Mouse (Mus musculus): ENCODE measurements around the gene Mark1. TPM values are rescaled to one million over a fixed set of nuclear protein-coding genes. Genes with fewer than 3 reads are reported as not detected.

Mark1 gene
- total RNA-seq, 4 experiments from 2014 or later = 73.2 to 89.2 (median 79.5) TPM

DNA sequence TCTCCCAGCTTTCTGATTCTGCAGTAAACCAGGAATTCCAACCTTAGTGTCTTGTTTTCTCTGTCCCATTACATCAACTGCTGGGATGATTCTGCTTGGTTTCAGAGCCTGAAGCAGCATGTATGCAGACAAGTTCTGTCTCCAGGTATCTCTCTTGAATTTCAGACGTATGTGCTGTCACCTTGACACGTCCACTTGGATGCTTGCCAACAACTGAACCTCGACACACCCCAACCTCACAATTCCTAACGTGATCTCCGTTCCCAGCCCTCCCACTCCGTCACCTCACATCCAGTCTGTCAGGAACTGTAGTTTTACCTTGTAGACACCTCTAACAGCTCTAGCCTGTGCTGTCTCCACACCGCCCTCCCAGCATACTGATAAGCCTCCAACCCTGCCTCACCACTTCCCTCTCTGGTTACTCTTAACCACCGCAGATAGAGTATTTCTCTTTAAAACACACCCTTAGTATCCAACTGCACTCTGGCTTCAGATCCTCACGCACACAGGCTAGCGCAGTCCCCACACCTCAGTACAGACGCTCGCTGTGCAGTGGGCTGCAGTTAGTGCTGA lies 36.2 kb downstream of the Mark1 start:
- DNase-seq (ENCODE audit: low spot score in 2 of 2) = no peak

DNA sequence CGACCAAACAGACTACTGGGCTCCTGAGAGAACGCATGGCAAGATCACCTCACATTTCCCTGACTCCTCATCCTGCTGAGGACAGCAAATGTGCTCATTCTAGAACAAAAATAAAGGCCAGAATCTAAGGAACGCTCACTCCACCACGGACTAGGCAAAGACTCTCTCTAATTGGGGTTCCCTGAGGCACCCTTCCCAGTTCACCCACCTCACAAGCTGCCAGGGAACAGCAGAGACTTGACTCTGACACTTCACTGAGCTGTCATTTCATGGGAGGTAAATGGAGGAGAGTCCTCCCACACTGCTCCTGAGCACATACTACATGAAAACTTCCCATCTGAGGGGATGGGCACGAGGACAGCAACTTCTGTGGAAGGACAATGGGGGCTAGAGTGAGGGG lies 37.5 kb downstream of the Mark1 start:
- no peak for DNase-seq (ENCODE audit: low spot score in 2 of 2)

DNA sequence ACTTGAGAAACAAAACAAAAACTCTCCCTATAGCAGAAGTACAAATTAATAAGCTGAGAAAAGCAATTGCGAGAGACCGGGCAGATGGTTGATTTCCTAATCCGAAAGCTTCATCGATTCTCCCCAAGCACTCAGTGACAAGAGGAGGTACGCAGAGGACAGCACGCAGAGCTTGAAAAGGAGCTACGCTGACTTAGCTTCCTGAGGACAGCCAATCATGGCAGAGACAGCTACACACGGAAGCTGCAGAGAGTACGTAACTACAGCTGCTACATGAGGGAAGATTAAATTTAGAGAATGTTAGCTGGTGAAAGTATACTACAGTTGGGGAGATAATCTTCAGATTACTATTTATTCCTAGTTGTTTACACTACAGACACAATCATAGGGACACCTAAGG lies 40.6 kb downstream of the Mark1 start:
- no peak for DNase-seq (ENCODE audit: low spot score in 2 of 2)

DNA sequence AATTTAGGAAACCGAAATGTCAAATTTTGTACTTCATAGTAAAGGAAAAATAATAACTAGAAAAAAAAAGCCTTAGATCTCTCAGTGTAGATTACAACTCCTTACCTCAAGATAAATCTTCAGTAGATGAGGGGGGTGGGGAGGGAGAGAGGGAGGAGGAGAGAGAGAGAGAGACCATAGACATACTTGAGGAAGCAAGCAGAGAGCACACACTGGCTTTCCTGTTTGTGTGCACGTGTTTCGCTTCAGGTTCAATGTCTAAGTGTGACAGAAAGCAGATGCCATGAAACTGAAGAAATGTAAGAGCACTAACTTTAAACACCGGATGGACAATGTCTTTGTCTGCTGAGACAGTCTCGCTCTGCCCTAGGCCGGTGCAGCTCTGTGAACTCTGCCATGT lies 41.0 kb downstream of the Mark1 start:
- no peak for DNase-seq (ENCODE audit: low spot score in 2 of 2)

DNA sequence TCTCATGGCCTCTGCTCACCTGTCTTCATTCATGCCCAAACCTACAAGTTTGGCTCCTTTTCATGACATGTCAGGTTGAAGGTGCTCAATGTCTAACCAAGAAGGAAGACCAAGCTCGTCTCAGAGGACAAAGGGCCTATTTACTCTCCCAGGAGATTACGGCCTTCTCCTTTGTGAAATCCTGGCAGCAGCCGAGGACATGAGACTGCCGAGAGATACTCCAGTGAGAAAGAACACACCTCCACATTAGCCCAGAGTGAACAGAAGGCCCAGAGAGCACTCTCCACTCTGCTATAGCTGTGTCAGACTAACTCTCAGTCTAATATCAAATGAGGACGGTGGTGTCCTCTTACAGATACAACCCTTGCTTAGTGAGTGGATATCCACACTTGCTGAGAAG lies 47.6 kb downstream of the Mark1 start:
- no peak for DNase-seq (ENCODE audit: low spot score in 2 of 2)

DNA sequence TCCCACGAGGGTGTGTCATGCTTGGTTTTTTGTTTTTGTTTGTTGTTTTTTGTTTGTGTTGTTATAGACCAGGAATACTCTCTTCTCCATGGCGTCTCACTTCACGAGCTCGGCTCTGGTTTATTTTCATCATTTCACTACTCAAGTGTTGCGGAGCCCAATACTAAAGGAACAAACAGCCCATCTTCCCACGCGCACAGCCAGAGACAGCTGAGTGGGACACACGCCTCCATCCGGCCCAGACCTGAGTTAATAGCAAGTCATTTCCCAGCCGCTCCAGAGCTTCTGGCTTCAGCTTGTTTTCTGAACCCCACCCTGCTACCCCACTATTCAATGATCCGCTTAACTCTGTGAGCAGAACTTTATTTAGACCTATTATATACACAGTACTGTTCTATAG lies 48.3 kb downstream of the Mark1 start:
- DNase-seq (ENCODE audit: low spot score in 2 of 2) = peak in 1 of 2 experiments; percentile 46

DNA sequence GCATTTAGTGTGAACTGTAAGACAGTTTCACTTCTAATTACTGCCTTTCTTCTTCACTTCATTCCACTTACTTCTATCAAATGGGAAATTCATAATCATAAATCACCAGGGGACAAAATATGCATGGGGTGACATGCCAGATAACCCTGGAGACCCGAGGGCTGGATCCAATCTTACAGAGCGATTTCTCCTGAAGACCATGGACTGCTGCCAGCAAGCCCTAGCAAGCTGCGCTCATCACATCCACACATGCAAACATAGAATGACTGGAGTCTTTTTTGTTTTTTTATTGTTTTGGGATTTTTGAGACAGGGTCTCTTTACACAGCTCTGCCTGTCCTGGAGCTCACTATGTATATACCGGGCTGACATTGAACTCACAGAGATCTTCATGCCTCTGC lies 61.3 kb downstream of the Mark1 start:
- no peak for DNase-seq (ENCODE audit: low spot score in 2 of 2)

DNA sequence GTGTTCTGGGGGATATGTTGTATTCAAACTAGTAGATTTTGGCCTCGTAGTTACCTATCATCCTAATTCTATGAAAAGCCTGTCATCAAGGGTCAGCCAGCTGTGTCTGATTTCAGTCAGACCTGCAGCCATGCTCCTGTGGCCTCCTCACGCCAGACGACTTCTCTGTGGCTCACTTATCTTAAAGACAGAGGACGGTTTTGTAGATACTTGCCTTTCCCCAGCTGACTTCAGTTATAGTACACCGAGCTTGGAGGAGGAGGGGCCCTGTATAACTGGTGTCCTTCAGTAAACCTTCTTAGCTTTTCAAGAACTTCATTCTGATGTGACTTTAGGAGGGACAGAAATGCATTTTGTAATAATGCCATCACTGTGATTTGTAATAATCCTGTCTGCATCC lies 63.4 kb downstream of the Mark1 start:
- no peak for DNase-seq (ENCODE audit: low spot score in 2 of 2)

DNA sequence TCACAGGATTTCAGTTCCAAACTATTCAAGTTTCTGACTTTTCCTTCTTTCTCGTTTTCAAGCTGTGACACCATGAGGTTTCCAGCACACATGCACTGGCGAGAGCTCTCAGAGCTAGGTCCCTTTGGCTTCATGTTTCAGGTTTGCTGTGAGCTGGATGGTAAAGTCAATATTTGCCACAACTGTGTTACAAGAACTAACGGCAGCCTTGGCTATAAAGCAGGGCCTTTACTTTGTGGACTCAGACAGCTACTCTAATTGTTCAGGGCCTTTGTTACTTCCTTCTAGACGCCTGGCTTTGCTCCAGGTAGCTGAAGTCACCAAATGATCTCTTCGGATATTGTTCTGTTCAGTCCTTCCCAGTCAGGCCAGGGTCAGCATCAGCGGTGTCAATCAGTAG lies 63.9 kb downstream of the Mark1 start:
- DNase-seq (ENCODE audit: low spot score in 2 of 2) = no peak

DNA sequence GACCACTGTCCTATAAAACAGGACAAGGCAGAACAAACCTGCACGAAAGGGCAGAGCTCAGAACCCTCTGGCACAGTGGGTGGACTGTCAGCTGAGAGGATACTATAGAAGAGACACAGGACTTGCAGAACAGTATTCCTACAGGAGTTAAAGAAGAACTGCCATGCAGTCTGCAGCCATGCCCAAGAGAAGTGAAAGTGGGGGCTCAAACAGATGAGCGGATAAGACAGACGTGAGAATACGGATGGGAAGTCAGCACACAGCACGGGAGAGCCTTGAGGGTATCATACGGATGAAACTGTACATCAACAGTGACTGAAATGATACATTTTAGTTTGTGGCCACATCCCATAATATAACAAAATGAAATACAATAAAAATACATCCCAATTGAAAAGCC lies 68.3 kb downstream of the Mark1 start:
- DNase-seq (ENCODE audit: low spot score in 2 of 2) = no peak

DNA sequence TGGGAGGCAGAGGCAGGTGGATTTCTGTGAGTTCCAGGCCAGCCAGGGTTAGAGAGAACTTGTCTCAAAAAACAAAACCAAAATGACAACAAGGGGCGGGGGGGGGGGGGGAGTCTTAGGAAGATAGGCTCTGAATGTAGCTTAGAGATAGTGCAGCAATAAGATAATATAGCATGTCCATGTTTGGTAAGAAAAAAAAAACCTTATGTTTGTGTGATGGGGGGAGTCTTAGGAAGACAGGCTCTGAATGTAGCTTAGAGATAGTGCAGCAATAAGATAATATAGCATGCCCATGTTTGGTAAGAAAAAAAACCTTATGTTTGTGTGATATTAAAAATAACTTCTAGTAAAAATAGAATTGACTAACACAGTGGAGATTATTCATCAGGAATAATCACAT lies 71.0 kb downstream of the Mark1 start:
- no peak for DNase-seq (ENCODE audit: low spot score in 2 of 2)

DNA sequence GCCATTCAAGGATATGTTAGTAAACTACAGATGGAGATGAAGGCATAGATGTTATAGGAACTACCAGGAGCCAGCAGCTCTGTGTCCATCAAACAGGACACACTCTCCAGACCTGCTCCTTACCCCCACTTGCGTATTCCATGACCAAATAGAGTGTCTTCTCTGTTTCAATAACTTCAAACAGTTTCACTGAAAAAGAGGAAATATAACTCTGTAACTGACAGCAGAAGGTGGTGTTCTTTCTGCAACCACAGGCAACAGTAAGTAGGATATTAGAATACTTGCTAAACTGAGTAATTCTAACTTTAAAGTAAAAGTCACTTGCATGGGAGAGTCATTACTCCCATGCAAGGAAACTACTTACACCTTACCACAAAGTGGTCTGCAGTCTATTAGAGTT lies 71.5 kb downstream of the Mark1 start:
- DNase-seq (ENCODE audit: low spot score in 2 of 2) = no peak

DNA sequence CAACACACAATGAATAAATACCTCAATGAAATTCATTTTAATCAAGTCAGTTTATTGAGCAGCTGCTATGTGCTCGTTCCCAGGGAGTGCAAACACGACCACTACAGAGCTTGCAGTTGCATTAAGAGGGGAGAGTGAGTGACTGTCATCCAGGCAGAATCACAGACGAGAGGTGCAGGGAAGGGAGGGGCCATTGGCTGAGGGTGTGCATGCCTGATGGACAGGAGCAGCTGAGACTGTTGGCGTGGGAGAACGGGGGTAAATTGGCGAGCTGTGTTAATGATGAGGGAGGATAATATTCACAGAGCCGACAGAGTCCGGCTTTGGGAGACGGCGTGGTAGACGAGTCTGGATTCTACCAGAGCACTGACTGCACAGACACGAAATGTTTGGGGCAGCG lies 76.5 kb downstream of the Mark1 start:
- DNase-seq (ENCODE audit: low spot score in 2 of 2) = no peak

DNA sequence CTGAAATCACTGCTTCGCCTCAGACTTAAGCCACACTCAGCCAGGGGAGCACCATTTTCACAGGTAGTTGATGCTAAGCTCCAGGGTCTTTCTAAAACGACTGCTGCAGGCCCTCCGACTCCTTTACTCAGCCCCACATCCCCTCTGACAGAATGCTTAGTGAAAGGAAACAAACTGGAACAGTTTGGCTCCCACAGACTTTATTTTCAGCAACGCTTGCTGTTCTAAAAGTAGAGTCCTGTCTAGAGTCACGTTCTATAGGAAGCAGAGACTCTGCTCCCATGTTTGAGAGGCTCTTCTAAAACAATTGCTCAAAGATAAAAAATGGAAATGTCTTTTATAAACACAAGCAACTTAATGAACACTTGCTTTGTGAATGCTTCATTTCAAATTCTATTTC lies 79.3 kb downstream of the Mark1 start:
- DNase-seq (ENCODE audit: low spot score in 2 of 2) = no peak

DNA sequence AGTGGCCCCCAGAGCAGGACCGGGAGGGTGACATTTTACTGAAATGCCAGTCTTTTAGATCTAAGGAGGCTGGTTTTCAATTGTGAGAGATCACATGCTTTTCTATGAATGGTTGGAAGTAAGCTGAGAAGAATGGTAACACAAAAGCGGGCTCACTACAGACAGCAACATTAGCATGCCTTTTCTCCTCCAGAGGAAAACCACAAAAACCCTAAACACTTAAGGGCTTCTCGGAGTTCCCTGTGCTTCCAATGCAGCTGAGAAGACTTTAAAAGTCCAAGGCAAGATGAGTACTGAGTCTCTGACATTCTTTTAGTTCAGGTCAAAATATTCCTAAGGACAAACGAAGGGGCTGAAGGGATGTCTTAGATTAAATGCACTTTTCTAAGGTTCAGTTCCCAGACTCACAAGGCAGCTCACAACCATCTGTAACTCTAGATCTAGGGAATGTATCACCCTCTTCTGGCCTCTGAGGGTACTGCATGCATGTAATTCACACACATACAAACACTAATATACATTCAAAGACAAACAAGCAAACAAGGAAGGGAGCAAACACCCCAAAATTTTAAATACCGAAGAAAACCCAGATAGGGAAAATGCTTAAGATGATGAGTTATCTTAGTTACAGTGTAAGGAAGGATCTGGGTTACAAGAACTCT lies 81.0 kb downstream of the Mark1 start:
- DNase-seq (ENCODE audit: low spot score in 2 of 2) = no peak

DNA sequence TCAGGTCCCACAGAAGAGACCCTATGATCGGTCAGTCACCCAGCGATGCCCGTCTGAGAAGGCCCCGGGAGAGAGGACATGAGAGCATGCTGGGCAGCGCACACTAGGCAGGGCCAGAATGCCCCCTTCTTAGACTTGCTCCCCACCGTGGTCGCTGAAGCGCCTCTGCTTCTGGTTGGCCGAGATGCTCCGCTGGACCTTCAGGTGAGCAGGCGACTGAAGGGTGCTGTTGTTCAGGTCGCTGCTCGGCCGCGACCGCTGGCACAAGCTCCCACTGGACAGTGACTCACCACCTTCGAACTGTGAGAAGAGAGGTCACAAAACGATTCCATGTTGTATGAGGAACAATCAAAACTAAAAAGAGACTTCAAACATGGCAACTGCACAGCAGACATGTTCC lies 87.0 kb downstream of the Mark1 start:
- DNase-seq (ENCODE audit: low spot score in 2 of 2) = no peak

DNA sequence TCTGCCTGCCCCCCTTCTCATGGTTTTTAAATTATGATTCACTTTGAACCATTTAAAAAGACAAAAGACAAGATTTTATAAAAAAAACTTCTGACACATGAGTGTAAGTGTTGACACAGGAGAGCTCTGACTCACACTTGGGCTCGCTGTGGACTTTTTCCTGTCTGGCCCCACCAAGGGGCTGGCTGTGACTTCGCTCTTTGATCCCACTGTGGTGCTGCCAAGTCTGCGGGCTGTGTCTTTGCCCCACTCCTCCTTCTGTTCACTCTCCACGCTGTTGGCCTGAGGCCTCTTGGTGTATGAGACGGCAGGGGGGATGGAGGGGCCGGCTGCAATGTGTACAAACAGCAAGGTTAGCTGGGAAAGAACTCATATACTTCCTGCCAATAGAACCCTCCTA lies 87.5 kb downstream of the Mark1 start:
- DNase-seq (ENCODE audit: low spot score in 2 of 2) = no peak

DNA sequence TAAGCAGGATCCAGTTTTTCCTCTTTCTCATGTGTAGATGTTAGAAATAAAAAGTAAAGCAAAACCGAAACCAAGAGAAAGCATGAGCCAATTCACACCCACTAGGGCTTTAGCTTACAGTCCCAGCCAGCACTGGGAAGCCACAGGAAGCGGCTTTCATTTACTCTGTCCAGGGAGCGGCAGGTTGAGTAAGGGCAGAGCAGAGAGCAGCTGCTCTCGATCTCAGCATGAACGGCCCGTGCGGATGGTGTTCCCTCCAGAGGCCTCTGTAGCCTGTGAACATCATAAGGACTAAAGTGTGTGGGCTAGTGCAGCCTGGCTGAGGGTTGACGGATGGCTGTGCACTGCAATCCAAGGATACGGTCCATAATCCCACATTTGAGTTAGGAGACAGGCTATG lies 90.8 kb downstream of the Mark1 start:
- no peak for DNase-seq (ENCODE audit: low spot score in 2 of 2)

DNA sequence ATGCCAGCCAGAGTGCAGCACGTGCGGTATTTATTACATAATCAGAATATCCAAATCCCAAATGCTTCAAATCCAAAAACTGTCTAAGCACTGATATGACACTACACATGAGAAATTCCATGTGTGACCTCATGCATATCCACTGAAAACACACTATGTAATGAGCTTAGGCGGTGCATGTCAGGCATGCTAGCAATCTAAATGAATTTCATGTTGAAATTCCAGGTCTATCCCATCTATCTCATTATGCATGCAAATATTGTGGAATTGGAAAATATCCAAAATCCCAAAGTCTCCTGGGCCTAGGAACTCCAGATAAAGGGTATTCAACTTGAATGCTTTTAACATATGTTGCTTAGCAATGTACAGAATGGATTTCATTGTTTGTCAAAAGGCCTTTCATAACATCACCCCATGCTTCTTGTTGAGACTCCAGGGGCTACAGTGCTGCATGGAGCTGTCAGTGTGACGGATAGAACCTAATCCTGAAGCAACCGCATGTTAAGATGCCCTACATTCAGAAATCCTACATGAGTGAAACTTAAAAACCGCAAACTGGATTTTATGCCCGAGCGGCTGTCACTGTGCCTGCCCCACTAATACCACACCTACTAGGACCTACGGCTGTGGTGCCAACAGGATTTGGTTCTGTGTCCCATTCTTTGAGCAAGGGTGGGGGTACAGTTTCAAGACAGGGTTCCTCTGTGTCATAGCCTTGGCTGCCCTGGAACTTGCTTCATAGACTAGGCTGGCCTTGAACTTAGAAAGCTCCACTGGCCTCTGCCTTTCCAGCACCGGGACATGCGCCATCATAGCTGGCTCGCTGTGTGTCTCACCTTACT lies 93.2 kb downstream of the Mark1 start:
- DNase-seq (ENCODE audit: low spot score in 2 of 2) = no peak

DNA sequence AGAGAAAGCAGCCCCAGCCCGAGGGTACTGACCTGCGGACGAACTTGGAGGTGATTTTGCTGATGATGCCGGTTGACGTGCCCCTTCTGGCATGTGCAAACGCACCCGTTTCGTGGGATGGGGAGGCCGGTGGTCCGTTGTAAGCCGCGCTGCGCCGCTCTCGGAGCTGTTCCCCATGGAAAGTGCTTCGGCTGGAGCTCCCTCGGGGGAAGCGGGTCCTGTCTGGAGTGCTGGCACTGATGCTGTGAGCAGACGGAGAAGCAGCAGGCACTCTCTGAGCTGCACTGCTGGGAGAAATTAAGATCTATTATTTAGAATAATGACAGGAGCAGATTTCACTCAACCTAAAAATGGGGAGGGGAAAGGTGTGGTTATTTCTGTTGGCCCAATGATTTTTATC lies 94.0 kb downstream of the Mark1 start:
- no peak for DNase-seq (ENCODE audit: low spot score in 2 of 2)

DNA sequence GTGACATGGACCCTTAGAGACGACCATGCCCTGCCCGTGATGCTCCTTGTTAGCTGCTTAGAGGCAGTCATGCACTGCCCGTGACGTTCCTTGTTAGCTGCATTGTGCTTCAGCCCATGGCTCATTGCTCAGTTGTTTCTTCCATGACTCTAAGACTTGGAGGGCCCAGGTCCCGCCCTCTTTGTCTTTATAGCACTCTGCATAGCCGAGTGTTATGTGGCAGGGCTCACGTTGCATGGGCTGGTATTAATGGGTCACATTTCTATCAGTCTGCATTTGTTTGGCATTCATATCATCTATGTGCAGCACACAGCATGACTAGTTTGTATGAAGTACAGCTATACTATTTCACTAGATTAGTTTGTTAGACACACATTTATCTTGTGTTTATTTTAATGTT lies 95.7 kb downstream of the Mark1 start:
- no peak for DNase-seq (ENCODE audit: low spot score in 2 of 2)

DNA sequence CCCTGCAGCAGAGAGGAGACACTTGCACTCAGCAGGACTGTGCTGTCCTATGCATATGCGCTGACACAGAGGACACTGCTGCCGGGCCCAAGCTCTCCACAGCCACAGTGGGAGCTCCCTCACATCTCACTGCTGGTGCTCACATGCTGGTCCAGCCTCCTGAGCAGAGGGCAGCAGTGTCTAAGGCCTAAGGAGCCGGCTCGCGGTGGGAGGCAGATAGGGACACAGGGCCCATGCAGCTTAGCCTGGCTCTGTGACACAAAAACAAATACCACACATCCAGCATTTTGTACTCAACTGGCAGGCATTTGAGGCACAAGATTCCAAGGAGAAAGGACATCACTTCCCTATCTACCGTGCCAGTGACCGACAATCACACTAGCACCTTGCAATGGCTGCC lies 96.5 kb downstream of the Mark1 start:
- no peak for DNase-seq (ENCODE audit: low spot score in 2 of 2)

DNA sequence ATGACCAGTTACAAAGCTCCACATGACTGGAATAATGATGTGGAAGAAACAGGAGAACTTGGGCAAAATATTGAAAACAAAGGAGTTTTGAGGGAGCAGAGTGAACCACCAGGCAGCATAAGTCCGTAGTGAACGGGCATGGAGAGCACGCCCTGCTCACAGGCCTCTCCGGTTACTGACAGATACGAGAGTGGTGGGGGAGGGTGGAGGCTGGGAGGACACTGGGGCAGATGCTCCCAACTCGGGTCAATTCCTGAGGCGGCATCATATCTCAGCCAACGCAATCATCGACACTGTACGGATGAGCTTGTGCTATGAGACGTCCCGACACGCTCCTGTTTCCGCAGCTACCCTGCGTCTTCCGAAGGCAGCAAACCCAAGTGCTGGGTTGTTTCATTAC lies 102.0 kb downstream of the Mark1 start:
- no peak for DNase-seq (ENCODE audit: low spot score in 2 of 2)

Data from left cerebral cortex, adult 8-10 months (tissue).